Mouse (Mus musculus): ENCODE measurements around the gene Mynn. TPM values are rescaled to one million over a fixed set of nuclear protein-coding genes. Genes with fewer than 3 reads are reported as not detected.

The Mynn gene
- total RNA-seq, 2 experiments from 2014 or later = 17.3 to 23.3 TPM

DNA sequence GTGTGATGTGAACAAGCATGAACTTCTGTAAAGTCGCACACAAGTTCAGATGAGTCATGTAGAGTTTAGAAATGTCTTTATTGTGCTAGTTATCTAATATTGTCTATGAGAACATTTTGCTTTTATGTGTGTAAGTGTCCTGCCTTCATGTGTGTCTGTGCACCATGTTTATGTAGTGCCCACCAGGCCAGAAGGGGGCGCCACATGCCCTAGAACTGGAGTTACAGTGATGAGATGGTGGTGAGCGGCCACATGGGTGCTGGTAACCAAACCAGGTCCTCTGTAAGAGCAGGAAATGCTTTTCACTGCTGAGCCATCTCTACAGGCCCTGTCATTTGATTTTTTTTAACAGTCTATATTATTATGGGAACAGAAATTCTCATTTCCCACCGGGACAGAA is 33.8 kb downstream of the Mynn start:
- DNase-seq (ENCODE audit: low spot score in 2 of 2) = no peak

DNA sequence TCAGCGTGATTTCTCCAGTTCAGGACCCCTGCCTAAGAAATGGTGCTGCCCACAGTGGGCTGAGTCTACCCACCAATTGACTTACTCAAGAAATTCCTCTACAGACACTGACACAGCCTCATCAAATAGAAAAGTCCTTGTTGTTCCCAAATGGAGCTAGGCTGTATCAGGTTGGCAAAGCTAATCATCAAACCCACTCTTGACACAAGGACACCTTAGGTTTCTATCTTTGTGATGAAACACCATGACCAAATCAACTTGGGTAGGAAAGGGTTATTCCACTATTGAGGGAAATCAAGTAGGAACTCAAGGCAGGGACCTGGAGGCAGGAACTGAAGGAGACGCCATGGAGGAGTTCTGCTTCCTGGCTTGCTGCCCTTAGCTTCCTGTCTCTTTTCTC is 42.3 kb downstream of the Mynn start, which contains the start of gene Lrriq4:
Lrriq4 (plus strand) TSS at position 301 of the 400 bp plus-strand sequence.
- no peak for DNase-seq (ENCODE audit: low spot score in 2 of 2)

DNA sequence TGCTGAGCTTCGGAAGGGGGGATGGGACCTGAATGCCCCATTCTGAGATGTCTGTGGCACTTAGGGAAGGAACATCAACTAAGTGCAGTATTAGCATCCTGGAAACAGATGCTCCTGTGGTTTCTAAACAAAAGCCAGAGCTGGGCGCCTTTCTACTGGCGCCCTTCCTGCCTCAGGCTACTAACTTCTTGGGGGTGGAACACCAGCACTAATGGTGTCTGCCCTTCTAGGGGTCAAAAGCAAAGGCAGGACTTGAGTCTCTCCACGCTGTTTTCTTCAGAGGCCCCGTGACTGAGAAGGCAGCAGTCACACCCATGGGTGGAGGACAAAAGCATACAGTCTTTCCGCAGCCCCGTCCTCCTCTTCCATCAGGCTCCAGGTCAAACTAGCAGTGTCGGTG is 44.9 kb downstream of the Mynn start:
- no peak for DNase-seq (ENCODE audit: low spot score in 2 of 2)

DNA sequence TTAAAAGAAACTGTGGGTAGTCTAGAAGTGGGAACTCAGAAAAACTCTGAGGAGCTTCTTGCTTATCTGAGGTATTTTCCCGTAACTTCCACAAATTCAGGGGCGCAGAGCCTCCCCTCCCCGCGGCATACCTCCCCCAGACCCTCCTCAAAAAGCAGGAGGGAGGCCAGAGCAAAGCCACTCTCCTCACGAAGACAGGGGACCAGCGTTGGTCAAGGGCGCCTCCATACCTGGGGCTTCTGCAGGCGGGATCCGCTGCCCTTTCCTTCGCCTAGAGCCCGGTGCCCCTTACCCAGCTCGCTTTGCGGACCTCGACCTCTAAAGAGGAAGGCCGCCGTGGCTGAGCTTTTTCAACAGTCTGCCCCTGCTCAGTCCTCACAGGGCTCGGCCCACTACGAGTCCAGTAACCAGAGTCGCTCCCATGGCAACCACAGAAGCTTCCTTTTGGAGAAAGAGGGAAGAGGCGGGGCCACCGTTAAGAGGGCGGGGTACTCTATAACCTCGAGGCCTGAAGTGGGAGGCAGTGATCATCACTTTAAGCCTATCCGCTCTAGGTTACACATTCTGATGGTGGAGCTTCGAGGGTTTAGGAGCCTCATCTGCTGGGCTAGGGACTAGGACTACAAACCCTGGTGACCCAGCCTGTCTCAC is 45.7 kb downstream of the Mynn start, which contains the start of gene Lrrc34:
Lrrc34 (minus strand) TSS at position 430 of the 651 bp plus-strand sequence.
- DNase-seq (ENCODE audit: low spot score in 2 of 2) = no peak

DNA sequence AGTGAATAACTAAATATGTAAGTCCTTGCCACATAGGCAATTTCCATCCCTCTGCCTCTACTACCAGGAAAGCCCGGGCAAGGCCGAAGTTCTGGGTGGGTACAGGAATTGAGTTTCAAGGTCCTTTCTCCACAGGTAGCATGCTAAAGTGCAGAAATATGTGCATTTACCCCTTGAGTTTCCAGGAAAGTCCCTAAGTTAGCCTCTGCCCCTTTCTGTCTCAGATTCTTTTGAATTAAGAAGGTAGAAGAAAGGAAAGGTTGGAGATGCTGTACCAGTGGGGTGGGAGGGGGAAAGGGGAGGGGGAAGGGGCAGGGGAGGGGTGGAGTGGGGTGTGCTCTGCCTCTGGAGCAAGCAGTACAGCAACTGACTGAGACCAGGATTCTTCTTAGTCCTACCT is 46.6 kb downstream of the Mynn start:
- DNase-seq (ENCODE audit: low spot score in 2 of 2) = no peak

DNA sequence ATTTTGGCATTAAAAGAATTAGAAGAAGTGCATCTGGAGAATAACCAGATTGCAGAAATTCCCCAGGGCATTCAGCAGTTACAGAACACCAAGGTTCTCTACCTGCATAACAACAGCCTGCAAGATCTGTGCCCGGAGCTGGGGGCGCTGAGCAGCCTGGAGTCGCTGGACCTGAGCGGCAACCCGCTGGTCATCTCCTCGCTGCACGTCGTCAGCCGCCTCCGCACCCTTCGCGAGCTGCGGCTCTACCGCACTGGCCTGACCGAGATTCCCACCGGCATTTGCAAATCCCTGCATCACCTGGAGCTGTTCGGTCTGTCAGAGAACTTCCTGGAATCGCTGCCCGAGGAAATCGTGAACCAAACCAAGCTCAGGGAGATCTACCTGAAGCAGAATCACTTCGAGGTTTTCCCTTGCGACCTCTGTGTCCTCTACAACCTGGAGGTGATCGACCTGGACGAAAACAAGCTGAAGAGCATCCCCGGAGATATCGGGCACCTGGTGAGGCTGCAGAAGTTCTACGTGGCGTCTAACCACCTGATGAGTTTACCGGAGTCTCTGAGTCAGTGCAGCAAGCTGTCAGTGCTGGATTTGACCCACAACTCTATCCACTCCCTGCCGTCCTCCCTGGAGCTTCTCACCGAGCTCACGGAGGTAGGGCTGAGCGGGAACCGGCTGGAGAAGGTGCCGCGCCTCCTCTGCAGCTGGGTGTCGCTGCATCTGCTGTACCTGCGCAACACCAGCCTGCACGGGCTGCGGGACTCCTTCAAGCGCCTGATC is 48.4 kb downstream of the Mynn start:
- no peak for DNase-seq (ENCODE audit: low spot score in 2 of 2)

DNA sequence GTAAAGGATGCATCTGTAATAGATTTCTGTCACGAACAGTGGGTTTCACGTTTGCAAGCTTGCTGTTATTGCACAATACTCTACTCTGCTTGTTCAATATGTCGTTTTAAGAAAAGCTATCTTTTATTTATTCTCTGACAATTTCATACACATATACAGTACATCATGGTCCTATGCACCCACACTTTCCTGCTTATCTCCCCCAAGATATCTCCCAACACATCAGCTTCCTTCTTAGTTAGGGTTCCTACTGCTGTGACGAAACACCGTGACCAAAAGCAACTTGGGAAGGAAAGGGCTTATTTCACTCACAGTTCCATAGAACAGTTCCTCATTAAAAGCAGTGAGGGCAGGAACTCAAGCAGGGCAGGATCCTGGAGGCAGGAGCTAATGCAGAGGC is 54.1 kb downstream of the Mynn start:
- no peak for DNase-seq (ENCODE audit: low spot score in 2 of 2)

DNA sequence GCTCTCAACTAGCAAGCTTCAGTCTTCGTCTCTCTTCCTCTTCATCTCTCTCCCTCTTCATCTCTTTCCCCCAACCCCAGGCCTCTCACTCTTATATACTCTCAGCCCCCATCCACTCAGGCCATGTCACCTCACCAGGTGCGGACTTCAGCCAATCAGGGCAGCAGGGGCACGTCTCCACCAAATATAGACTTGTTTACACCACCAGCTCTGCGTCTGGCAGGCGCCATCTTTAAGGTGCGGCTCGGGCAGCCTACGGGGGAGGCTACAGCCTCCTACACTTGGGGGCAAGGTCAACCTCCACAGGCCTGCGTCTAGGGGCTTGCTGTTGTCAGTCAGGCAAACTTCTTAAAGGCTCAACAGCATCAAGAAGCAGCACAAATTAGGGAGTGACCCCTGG is 56.6 kb downstream of the Mynn start:
- DNase-seq (ENCODE audit: low spot score in 2 of 2) = no peak

Other genes with a start within 250 kb of the Mynn start
- 10 to 100 TPM in 1 of 2 experiments, 1 to 10 TPM in 1; 4.7 to 10.2 TPM for gene Mecom, start 54.1 kb upstream of the Mynn start, total RNA-seq (2021)
- not detected for gene Actrt3, start 2.1 kb upstream of the Mynn start, total RNA-seq (2021)
- gene Lrriq4, start 42.4 kb downstream of the Mynn start, total RNA-seq (2021) = not detected
- gene Lrrc34, start 45.8 kb downstream of the Mynn start, total RNA-seq (2021) = not detected
- under 1 TPM in 1 of 2 experiments, not detected in 1; 0.19 TPM for gene Lrrc31, start 97.8 kb downstream of the Mynn start, total RNA-seq (2021)
- not detected for gene Samd7, start 144.2 kb downstream of the Mynn start, total RNA-seq (2021)
- 10 to 100 TPM; 93.4 to 98.8 TPM for gene Sec62, start 190.8 kb downstream of the Mynn start, total RNA-seq (2021)

Data from adrenal gland, adult 18-20 months (tissue).